Mouse (Mus musculus): Measurements from ENCODE around the gene Akap6.

GRCm38 (mm10) chr12:52893656-52894405, 194.6 kb downstream of the Akap6 start:
- TF ChIP-seq CTCF (IDR thresholded peaks at IDR 0.05; ENCODE audit: borderline replicate concordance, extremely low read depth, insufficient read depth, insufficient read length) = no peak
- no peak for TF ChIP-seq POLR2A (IDR thresholded peaks at IDR 0.05; ENCODE audit: borderline replicate concordance, extremely low read depth, insufficient read depth, insufficient read length, poor library complexity, severe bottlenecking)
